ENCODE assay signal across 7 mouse cellular contexts in the genomic region with DNA sequence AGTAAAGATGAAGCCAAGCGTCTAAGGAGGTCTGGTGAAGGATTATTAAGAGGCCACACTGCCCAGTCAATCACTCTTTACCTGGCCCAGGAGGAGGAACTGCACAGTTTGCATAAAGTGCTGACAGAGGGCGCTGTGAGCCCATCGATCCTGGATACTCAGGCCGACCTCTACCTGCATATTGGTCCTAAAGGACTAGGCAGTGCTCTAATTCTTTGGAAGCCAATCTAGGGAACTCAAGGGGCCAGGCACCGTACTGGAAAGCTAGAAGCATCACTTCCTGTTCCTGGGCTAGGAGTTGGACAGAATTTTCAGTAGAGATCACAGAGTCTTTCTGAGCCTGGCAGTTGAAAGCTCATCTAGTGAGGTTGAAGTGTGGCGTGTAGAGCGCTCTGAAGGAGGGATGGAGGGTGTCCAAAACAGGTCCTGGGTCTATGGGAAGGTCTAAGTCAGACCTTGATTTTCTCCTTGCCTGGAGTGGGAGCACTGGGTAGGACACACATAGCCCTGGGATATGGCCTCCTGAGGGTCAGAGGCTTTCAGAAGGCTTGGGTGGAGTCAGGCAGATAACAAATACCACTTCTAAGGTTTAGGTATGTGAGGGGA. TPM values are rescaled to one million over a fixed set of nuclear protein-coding genes. Genes with fewer than 3 reads are reported as not detected.
DNase-seq lines count a peak whose midpoint lies in the region; ATAC-seq and TF ChIP-seq lines count a peak whose summit lies in the region.

No protein-coding gene starts in this region.

- H3K4me3 ChIP-seq in kidney, embryonic 15.5 days (replicated peaks) = no peak overlapping the region

- peaks cover 23% of the 10 kb centered on the region for H3K36me3 ChIP-seq in kidney, embryonic 15.5 days

- no peak for TF ChIP-seq POLR2A in brain, embryonic 14.5 days (IDR thresholded peaks at IDR 0.05; ENCODE audit: borderline replicate concordance, extremely low read depth, insufficient read depth, insufficient read length, poor library complexity, severe bottlenecking)

- H3K9me3 ChIP-seq in kidney, embryonic 15.5 days (replicated peaks) = no peaks in the 10 kb centered on the region

- peak; percentile 54 for DNase-seq in urinary bladder, postnatal 25 days (ENCODE audit: low spot score)
- DNase-seq in urinary bladder, postnatal 4 days (ENCODE audit: low spot score in 2 of 2) = no peak
- DNase-seq in brain, embryonic 14.5 days (ENCODE audit: low read depth) = peak; percentile 62
- DNase-seq in gastrocnemius, postnatal 36 days = peak; percentile 52 to 60
- peak; percentile 66 for DNase-seq in yolk sac, embryonic 10.5 days (ENCODE audit: low spot score)

- peak overlapping the region; percentile 68 for H3K27ac ChIP-seq in kidney, embryonic 15.5 days

- WGBS in kidney, embryonic 15.5 days = 15% methylated on average over 7 of the region's 7 CpGs

- ATAC-seq in kidney, embryonic 15.5 days (replicated peaks; ENCODE audit: low FRiP score) = 0 out of 2 replicates have a peak, but pooled peaks have one; percentile 13
- peak; percentile 29; the same call in 1 of the 2 replicates for ATAC-seq in megakaryocyte progenitor cell, adult 5-6 weeks (replicated peaks; ENCODE audit: poor library complexity)

- peaks cover 43% of the 10 kb centered on the region for H3K4me1 ChIP-seq in kidney, embryonic 15.5 days

- intact Hi-C loops in gastrocnemius, postnatal 36 days (cut with DNase I) = no loop called here

- H3K27me3 ChIP-seq in kidney, embryonic 15.5 days = 0 out of 2 replicates have a peak, but pooled peaks cover 4% of the 10 kb centered on the region

- no peak overlapping the region for H3K9ac ChIP-seq in kidney, embryonic 15.5 days

- H3K4me2 ChIP-seq in kidney, embryonic 15.5 days = peak overlapping the region; percentile 54

- TF ChIP-seq CTCF in brain, embryonic 14.5 days (IDR thresholded peaks at IDR 0.05; ENCODE audit: borderline replicate concordance, extremely low read depth, insufficient read depth, insufficient read length) = peak; percentile 63

RNA-seq across cellular contexts. Expression of gene Trim46, which starts 4.4 kb away (rescaled TPM):
- 131 and 144 TPM in 2 replicates for polyA plus RNA-seq in brain, embryonic 14.5 days (2012; rRNA removed)
- total RNA-seq in gastrocnemius, postnatal 36 days (2021) = under 1 TPM; 0.15 to 0.17 TPM
- 3.4 and 5.2 TPM in 2 replicates for polyA plus RNA-seq in kidney, embryonic 15.5 days (2015; fragmentation: Nextera tagmentation; extraction: Ambion mirVana)
- 1.2 and 1.5 TPM in 2 replicates for total RNA-seq in megakaryocyte progenitor cell, adult 5-6 weeks (2015)
- 0.12 and 0.91 TPM in 2 replicates for total RNA-seq in megakaryocyte progenitor cell, adult 5-6 weeks (2017)

RNA-seq across cellular contexts. Expression of gene Krtcap2, which starts 4.8 kb away (rescaled TPM):
- polyA plus RNA-seq in brain, embryonic 14.5 days (2012; rRNA removed) = 86.7 and 106 TPM in 2 replicates
- 10 to 100 TPM; 58.3 to 63.3 TPM for total RNA-seq in gastrocnemius, postnatal 36 days (2021)
- 309 and 321 TPM in 2 replicates for polyA plus RNA-seq in kidney, embryonic 15.5 days (2015; fragmentation: Nextera tagmentation; extraction: Ambion mirVana)
- total RNA-seq in megakaryocyte progenitor cell, adult 5-6 weeks (2015) = 284 and 290 TPM in 2 replicates
- total RNA-seq in megakaryocyte progenitor cell, adult 5-6 weeks (2017) = 294 and 304 TPM in 2 replicates

RNA-seq across cellular contexts. Expression of gene Dpm3, which starts 8.6 kb away (rescaled TPM):
- 145 and 269 TPM in 2 replicates for polyA plus RNA-seq in brain, embryonic 14.5 days (2012; rRNA removed)
- total RNA-seq in gastrocnemius, postnatal 36 days (2021) = 10 to 100 TPM; 16.6 to 23.2 TPM
- polyA plus RNA-seq in kidney, embryonic 15.5 days (2015; fragmentation: Nextera tagmentation; extraction: Ambion mirVana) = 149 and 153 TPM in 2 replicates
- total RNA-seq in megakaryocyte progenitor cell, adult 5-6 weeks (2015) = 84.4 and 101 TPM in 2 replicates
- total RNA-seq in megakaryocyte progenitor cell, adult 5-6 weeks (2017) = 80.4 and 135 TPM in 2 replicates

RNA-seq across cellular contexts. Expression of gene Slc50a1, which starts 19.8 kb away (rescaled TPM):
- 41.4 and 71.8 TPM in 2 replicates for polyA plus RNA-seq in brain, embryonic 14.5 days (2012; rRNA removed)
- 1 to 10 TPM; 8.3 to 9.1 TPM for total RNA-seq in gastrocnemius, postnatal 36 days (2021)
- polyA plus RNA-seq in kidney, embryonic 15.5 days (2015; fragmentation: Nextera tagmentation; extraction: Ambion mirVana) = 58.0 and 59.9 TPM in 2 replicates
- 70.1 and 72.0 TPM in 2 replicates for total RNA-seq in megakaryocyte progenitor cell, adult 5-6 weeks (2015)
- total RNA-seq in megakaryocyte progenitor cell, adult 5-6 weeks (2017) = 49.4 and 65.0 TPM in 2 replicates

RNA-seq across cellular contexts. Expression of gene Muc1, which starts 21.7 kb away (rescaled TPM):
- 9.3 and 10.0 TPM in 2 replicates for polyA plus RNA-seq in brain, embryonic 14.5 days (2012; rRNA removed)
- total RNA-seq in gastrocnemius, postnatal 36 days (2021) = under 1 TPM; 0.20 TPM
- 12.0 and 12.3 TPM in 2 replicates for polyA plus RNA-seq in kidney, embryonic 15.5 days (2015; fragmentation: Nextera tagmentation; extraction: Ambion mirVana)
- 0.44 TPM in 1 of 2 replicates, not detected in the other for total RNA-seq in megakaryocyte progenitor cell, adult 5-6 weeks (2015)
- not detected in 2 replicates for total RNA-seq in megakaryocyte progenitor cell, adult 5-6 weeks (2017)

Comparison
In these comparisons a context has a peak if more than half of its experiments do, and no peak if none do; other contexts are left out.
1. DNase-seq: peak in urinary bladder, postnatal 25 days (single experiment), brain, embryonic 14.5 days (single experiment), gastrocnemius, postnatal 36 days (2 of 2) and yolk sac, embryonic 10.5 days (single experiment); none in urinary bladder, postnatal 4 days (0 of 2).
2. RNA of gene Krtcap2, which starts 4.8 kb away (total RNA-seq): 284 to 304 TPM in megakaryocyte progenitor cell, adult 5-6 weeks; 58.3 to 63.3 TPM in gastrocnemius, postnatal 36 days; every median in the first group is over 4 times any median in the second.